Mouse (Mus musculus) A20 (cell line): ENCODE data around the gene Tpd52l1.

Experiments used
- DNase-seq: peaks from one replicate; pipeline ENCODE4 v3.0.0-alpha.2; 2011; ENCODE audit warnings: low read depth, low spot score

Gene Tpd52l1

DNA sequence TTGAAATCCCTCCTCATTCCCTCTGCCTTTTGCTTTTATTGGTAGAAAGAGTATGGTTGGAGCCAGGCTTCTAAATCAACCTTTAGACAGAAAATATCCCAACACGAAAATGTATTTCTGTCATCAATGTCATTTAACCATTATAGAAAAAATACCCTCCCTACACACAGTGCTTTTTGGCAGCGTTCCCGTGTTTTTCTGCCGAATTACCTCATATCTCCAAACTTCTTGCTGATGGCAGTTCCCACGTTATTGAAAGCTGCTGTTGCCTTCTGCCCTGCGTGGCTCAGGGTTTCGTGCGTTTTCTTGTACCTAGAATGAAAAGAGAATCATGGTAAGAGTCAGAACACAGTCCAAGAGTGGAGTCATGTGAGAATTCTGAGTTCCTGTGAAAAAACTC, 99.4 kb downstream of the Tpd52l1 start:
- DNase-seq: no peak

DNA sequence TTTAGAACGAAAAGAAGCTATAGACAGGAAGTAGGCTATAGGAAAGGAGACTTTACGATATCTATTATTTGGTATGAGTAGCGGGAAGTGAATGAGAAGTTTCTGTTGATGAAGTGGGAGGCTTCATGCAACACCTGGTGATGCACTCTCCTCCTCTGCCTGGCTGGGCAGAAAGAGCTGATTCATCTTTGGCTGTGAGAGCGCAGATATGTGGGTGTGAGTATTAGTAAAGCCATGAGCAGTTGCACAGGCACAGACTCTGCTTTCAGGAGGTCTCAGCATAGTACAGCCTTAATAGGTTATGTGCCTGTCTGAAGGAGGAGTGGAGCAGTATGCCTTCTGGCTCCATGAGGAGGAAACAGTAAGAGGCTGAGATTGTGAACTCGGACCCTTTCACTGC, 109.3 kb downstream of the Tpd52l1 start:
- no peak for DNase-seq

DNA sequence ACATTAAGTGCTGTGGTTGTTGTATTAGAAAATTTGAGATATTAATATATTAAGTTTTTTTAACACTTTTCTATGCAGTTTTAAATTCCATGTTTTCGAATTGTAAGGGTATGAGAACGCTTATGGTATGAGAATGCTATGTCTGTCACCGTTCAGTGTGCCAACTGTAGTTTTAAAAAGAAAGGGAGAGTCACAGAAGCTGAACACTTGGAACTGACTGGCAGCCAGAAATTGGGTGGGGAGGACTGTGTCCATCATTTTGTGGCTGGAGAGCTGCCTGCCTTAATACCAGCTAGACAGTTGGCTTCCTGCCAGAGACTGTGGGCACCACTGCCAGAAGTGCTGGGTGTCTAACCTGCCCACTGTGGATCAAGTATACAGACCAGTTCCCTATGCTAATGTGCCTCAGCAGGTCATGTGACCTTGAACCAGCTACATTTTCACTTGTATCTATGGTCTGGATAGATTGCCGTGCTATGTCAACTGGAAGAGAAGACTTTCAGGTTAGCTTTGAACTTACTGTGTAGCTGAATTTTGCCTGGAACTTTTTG, 114.5 kb downstream of the Tpd52l1 start:
- DNase-seq: no peak

DNA sequence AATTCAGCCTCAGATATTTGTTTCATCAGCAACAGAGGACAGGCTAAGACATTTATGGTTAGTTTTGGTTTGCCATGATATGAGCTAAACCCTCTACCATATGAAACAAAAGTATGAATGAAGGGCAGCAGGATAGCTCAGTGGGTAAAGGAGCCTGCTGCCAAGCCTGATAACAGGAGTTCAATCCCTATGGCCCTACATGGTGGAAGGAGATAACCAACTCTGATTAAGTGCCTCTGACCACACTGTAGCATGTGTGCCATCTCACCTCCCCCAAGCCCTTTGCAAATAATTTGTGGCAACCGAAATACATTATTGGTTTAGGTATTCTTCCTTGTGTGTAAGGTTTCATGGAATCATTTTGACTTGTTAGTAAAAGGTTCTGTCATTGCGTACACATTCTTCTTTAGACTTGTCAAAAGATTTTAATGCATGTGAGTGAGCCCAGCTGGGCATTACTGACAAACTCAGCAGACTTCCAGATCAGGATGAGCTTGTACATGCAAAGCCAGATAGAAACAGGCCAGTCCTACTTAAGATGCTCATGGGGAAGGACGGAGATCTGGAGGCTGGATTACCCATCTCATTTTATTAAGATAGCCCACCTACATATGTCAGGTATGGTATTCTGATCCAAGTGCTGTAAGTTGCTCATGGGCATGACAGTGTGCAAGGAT, 115.3 kb downstream of the Tpd52l1 start:
- DNase-seq: no peak

DNA sequence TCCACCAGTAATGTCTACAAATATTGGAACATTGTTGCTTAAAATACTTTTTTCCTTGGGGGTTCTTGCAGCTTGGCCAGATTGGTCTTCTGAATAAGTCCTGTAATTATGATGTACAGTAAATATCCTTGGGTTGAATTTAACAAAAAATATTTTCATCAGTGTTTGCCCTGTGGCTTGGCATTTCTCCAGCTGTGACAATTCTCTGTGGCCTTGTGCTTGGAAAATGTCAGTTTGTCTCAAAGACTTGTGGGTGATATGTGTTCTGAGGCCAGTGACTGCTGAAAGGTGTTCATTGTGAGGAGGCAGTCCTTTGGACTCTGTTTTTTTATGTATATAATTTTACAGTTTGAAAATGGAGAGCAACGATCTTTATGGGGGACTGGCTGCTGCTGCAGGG, 116.3 kb downstream of the Tpd52l1 start:
- DNase-seq: no peak

DNA sequence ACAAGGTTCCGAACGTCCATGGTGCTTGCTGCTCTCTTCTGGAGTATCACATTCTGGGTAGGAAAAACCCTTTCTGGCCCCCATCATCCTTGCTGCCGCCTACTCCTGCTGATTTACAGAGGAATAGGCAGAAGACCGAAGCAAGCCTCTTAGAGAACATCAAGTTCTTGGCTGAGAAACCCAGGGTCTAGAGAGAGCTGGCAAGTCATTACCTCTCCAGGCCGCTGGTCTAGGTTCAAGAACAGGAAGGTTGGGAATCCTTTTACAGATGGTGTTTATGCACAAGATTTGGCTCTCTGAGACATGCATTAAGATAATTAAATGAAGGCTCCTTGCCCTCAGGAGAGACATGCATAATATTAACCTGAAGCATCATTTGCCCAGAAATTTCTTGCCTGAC, 127.3 kb downstream of the Tpd52l1 start:
- DNase-seq: no peak

DNA sequence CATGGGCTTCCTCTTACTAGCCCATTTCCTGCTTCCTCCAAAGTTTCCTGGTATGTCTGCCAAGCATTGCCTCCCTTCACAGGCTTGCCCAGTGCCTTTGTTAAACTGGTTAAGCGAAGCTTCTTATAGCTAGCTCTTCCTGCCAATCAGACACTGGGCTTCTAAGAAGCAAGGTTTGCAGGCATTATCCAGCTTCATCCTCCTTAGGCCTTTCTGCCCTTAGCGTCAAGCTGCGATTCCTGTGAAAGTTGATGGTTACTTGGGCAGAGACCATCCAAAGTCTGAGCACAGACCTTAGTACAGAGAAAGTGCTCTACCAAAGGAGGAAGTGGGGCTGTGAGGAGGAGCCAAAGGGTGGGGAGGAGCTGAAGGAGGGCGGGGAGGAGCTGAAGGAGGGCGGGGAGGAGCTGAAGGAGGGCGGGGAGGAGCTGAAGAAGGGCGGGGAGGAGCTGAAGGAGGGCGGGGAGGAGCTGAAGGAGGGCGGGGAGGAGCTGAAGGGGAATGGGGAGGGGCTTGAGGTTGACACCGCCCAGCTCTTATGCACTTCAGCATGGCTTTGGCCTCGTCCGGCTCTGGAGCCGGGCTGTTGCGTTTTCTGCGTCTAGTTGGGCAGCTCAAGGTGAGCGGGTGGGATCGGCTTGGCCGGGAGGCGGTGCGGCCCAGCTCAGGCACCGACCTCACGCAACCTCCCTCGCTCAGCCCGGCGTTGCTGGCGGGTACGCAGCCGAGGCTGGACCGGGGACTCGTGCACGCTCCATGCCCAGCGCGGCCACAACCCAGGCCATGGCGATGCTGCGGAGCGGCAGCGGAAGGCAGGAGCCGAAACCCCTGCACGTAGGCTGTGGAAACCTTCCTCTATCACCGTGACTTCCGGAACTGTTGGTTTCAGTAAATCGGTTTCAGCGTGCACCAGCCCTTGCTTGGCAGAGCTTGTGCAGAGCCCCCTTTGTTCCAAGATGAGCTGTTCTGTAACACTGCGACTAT, 132.6 kb downstream of the Tpd52l1 start, which contains the start of gene Hddc2:
Gene Hddc2, plus strand, starts transcription at position 519 of the 984 bp plus-strand sequence.
- peak; percentile 92 for DNase-seq

DNA sequence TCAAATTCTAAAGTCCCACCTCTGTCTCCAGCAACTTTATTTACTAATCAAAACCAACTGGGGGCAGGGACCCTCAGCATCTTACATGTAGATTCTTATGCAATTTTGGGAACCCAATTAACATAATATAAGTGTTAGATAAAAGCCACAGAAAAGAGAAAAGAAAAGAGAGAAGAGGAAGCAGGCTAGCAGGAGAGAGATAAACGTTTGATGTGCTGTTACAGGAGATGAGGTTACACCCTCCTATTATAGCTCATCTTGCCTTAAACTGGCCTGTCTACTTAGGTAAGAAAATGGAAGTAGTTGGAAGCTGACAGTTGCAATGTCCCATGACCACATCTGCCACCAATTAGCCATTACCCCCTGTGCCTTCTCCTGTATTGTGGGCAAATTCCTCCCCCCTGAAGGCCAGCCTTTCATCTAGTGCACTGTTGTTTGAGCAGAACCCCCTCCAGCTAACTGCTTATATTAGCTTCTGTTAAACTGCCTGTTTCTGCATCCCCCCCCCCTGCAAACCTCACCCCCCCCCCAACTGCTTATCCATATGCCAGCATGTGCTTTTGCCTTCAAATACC, 138.6 kb downstream of the Tpd52l1 start:
- DNase-seq: no peak

DNA sequence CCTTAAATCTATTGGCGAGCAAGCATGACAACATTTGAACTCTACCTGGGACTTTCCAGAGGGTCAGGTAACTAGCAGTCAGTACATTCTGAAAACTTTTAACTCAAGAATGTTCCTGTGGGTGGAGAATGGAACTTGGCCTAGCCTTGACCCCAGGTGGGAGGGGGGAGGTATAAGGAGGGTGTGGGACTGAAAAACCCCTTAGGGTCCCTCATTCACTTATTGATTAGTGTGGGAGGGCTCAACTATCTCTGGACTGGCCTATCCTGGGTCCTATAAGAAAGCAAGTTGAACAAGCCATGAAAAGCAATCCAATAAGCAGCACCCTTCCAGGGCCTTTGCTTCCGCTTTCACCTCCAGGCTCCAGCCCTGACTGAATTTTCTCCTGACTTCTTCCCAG, 142.3 kb downstream of the Tpd52l1 start:
- DNase-seq: no peak

DNA sequence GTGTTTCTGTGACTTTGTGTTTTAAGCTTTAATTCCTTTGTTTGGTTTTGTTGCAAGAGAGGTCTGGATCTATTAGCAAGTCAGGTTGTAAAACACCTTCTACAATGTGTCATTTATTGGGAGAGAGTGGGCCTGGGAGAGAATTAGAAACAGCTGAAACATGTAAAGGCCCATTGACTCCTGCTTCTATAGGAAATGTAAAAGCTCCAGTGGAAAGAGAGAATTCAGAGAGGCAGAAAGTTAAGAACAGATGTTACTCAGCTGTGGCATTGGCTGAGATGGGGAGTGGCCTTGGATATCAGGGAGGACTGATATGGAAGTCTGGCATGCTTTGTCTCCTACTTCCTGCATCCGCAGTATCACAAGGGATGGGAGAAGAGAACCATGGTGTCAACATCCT, 145.5 kb downstream of the Tpd52l1 start:
- no peak for DNase-seq

DNA sequence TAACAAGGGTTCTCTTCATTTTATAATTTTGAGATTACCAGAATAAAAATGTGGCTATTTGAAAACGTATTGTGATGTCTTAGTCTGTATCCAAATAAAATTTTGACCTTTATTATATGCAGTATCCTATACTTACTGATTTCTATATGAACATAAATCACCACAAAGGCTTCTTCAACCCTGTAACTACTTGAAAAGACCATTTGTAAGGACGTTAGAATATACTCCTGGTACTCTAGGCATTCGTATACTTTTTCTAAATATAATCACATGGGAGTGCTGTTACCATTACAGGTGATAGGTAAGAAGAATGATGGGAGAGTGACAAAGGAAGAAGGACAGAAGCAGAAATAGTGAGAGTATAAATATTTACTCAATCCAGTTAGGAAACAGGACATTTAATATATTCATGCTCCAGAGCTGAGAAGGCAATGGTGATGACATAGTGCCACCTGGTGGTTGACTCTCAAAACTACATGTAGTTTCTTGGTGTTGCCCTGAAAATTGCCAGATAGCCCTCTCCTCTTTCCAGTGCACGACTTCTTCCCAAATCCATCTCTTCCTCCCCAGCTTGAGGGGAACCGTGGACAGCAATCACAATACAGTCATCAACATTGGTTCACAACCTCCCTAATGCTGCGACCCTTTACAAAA, 146.7 kb downstream of the Tpd52l1 start:
- DNase-seq: peak; percentile 51

DNA sequence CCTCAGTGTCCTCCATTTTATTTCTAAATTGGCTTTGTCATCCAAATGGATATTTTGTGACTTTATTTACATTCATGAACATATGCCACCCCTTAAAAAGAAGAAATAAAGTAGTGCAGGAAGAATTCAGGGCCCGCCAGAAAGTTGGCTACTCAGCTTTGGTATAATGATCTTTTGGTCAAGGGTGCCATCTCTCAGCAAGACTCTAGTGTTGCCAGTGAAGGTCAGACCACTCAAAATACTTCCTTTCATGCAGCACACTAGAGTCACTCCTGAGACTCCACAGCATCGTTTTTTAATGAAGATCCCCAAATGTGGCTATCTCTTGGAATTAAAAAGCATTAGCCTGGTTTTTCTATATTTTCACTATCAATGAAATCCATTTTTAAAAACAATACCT, 147.5 kb downstream of the Tpd52l1 start:
- DNase-seq: no peak

DNA sequence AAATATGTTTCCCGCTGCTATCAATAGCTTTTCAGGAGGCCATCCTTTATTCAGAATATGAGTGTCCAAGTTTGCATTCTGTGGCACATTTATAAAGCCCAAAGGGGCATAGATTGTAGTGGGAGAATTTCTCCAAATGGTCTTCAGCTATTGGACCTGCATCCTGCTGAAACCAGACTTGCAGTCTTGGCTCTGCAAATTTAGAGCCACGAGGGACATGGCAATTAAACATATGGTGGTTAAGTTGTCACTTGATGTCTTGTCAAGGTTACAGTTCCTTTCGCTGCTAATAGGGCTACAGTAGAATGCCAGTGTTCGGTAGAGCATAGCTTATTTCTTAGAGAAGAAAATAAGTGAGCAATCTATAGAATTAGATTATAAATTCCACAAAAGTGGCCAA, 148.7 kb downstream of the Tpd52l1 start:
- no peak for DNase-seq

DNA sequence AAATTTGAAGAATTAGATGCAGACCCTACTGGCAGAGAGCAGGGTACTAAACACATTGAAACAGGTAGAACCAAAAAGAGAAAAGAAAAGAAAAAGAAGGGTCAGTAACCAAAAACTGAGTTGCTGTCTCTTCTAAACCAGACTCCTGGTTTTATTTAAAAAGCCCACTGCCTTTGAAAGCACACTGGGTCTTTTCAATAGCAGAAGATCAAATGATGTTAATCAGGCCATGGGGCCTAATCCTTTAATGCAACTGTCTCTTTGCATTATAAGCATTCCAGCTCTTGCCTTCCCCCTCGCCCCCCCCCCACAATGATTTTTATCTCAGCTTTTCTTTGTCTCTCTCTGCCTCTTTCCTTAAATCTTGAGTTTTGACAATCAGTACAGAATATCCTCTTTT, 149.3 kb downstream of the Tpd52l1 start:
- DNase-seq: no peak

DNA sequence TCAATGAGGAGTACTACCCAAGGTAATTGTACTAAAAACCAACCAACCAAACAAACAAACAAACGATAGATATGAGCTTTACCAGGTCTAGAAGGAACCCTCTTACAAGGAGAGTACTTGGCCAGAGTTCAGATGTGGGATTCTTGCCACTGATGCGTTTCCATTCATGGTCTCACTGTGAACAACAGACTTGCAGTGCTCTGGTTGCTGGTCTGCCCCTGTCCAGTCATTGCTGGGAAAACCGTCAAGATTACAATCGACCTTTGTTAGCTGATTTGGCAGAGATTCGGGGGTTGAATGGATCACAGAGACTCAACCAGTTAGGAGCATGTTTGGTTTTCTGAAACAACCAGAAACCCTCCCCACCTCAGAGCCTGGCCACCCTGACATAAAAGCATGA, 150.1 kb downstream of the Tpd52l1 start:
- DNase-seq: no peak

DNA sequence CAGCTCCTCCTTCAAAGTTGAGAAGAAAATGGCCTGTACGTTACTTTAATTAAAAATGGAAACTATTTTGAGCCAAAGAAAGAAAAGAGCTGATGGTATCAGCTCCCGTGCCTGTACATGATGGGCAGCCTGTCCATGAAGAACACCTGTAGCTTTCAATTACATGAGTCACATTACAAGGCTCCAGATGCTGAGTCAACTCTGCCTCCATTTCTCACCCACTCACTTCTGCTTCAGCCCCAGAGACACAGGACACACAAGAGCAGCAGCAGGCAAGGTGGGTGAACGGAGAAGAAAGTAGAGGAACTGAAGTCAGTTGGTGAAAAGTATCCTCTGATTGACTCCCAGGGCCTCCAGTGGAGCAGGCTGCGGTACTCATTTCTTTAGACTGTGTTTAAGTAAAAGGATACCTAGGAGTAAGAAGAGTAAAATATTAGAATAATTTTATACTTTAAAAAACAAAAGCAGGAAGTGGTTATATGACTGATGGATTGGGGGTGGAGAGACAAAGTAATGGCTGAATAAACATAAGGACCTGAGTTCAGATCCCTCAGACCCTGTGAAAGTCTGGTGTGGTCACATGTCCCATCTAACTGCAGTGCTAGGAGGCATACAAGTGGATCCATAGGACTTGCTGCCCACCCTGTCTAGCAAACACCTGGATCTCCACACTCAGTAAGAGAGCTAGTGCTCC, 156.9 kb downstream of the Tpd52l1 start:
- DNase-seq: peak; percentile 8

DNA sequence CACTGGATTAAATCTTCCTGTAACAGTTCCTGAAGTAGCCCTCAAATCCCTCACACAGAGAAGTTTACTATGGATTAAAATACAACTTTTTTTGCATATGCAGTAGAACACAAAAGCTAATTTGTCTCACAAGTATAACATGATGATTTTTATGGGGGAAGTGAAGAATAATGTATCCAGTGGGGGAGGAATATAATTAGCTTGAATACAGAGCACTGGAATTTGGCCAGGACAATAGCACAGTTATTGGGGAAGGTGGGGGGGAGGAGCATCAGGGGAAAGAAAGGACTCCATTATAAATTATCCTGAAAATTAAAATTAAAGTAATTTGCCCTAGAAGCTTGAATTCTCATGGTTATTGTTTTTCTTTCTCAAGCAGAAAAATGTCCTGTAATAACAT, 158.0 kb downstream of the Tpd52l1 start:
- no peak for DNase-seq
